Comparison of ENCODE assay signal across 12 mouse cellular contexts in genomic region chr2:167450647-167451046, GRCm38 (mm10). TPM values are rescaled to one million over a fixed set of nuclear protein-coding genes. Genes with fewer than 3 reads are reported as not detected.
A peak's percentile ranks its signal among the peaks of the same experiment; 100 is the strongest.
DNase-seq lines count a peak whose midpoint lies in the region; ATAC-seq lines count a peak whose summit lies in the region.
"Had no signal": no experiment of that assay in that cellular context is flagged by ENCODE, and none has a peak within 500 bp of the region (broad histone marks: within the 10 kb centered on the region; RNA-seq: fewer than 3 reads in every experiment).

No protein-coding gene starts in this region.

- H3K4me1 ChIP-seq in kidney, embryonic 15.5 days: peaks cover 12% of the 10 kb centered on the region
- H3K4me1 ChIP-seq: neural tube, embryonic 12.5 days had no signal

- no peak overlapping the region for H3K27ac ChIP-seq in kidney, embryonic 15.5 days
- H3K27ac ChIP-seq: liver, embryonic 15.5 days; midbrain, embryonic 10.5 days; neural tube, embryonic 12.5 days had no signal

- no peak for ATAC-seq in kidney, embryonic 15.5 days (replicated peaks; ENCODE audit: low FRiP score)
- ATAC-seq: activated CD4-positive, CD25-positive, alpha-beta regulatory T cell, adult 4 months had no signal

- peak; percentile 60 for DNase-seq in kidney, adult 11 months
- peak; percentile 49 for DNase-seq in MN1 (ENCODE audit: low spot score)
- DNase-seq in brain, adult 2 months (ENCODE audit: low read depth, low spot score): peak; percentile 75
- DNase-seq in kidney, adult 9 months: peak; percentile 62
- no peak for DNase-seq in thymus, postnatal 14 days
- no peak for DNase-seq in spleen, adult 12 weeks (ENCODE audit: low spot score)
- DNase-seq: thymus, postnatal 36 days had no signal

- H3K27me3 ChIP-seq in kidney, embryonic 15.5 days: no peaks in the 10 kb centered on the region
- H3K27me3 ChIP-seq: liver, embryonic 15.5 days; neural tube, embryonic 12.5 days had no signal

- no peak overlapping the region for H3K9ac ChIP-seq in kidney, embryonic 15.5 days
- H3K9ac ChIP-seq: liver, embryonic 15.5 days; neural tube, embryonic 12.5 days had no signal

- no peak overlapping the region for H3K4me3 ChIP-seq in kidney, embryonic 15.5 days (replicated peaks)
- H3K4me3 ChIP-seq: liver, embryonic 15.5 days; midbrain, embryonic 10.5 days; neural tube, embryonic 12.5 days had no signal

- H3K36me3 ChIP-seq in kidney, embryonic 15.5 days: peaks cover 82% of the 10 kb centered on the region

- 95% methylated on average over 8 of the region's 8 CpGs for WGBS in kidney, embryonic 15.5 days

- no peak overlapping the region for H3K4me2 ChIP-seq in kidney, embryonic 15.5 days
- H3K4me2 ChIP-seq: liver, embryonic 15.5 days; neural tube, embryonic 12.5 days had no signal

- H3K9me3 ChIP-seq in kidney, embryonic 15.5 days (replicated peaks): no peaks in the 10 kb centered on the region
- H3K9me3 ChIP-seq: liver, embryonic 15.5 days; midbrain, embryonic 10.5 days; neural tube, embryonic 12.5 days had no signal

RNA-seq across cellular contexts. Expression of gene Slc9a8, which starts 29.1 kb away (rescaled TPM):
- 21.9 and 27.1 TPM in 2 replicates for polyA plus RNA-seq in kidney, embryonic 15.5 days (2015; fragmentation: Nextera tagmentation; extraction: Ambion mirVana)

RNA-seq across cellular contexts. Expression of gene Rnf114, which starts 41.8 kb away (rescaled TPM):
- polyA plus RNA-seq in kidney, embryonic 15.5 days (2015; fragmentation: Nextera tagmentation; extraction: Ambion mirVana): 89.9 and 91.9 TPM in 2 replicates

RNA-seq across cellular contexts. Expression of gene Spata2, which starts 42.0 kb away (rescaled TPM):
- 17.8 and 17.9 TPM in 2 replicates for polyA plus RNA-seq in kidney, embryonic 15.5 days (2015; fragmentation: Nextera tagmentation; extraction: Ambion mirVana)

Comparison
In these comparisons a context has a peak if more than half of its experiments do, and no peak if none do; other contexts are left out.
1. DNase-seq: peak in kidney, adult 11 months (single experiment), MN1 (single experiment), brain, adult 2 months (single experiment) and kidney, adult 9 months (single experiment); none in thymus, postnatal 14 days (single experiment) and spleen, adult 12 weeks (single experiment).